Mouse (Mus musculus) heart, embryonic 12.5 days (tissue): Measurements from ENCODE around the gene Fyb. TPM values are rescaled to one million over a fixed set of nuclear protein-coding genes. Genes with fewer than 3 reads are reported as not detected.

Experiments
- ATAC-seq: fragments of 200-750 bp; cut with Nextera tagmentation; 2 replicates; pipeline ENCODE4 v1.8.0; 2017; ENCODE audit warnings: moderate TSS enrichment, moderate library complexity; ENCODE audit not compliant: insufficient number of reproducible peaks, low FRiP score
- H3K27ac ChIP-seq: fragments of 300-500 bp; sonication (generic); 2 replicates; pipeline ENCODE4 v1.5.1; 2016; ENCODE audit warnings: mild to moderate bottlenecking, moderate library complexity; ENCODE audit not compliant: poor library complexity, severe bottlenecking
- H3K27me3 ChIP-seq: fragments of 300-500 bp; sonication (generic); replicated peaks from 2 replicates; pipeline ENCODE4 v1.6.1; 2016; ENCODE audit warnings: mild to moderate bottlenecking, moderate library complexity
- H3K36me3 ChIP-seq: fragments of 300-500 bp; sonication (generic); 2 replicates; pipeline ENCODE4 v1.6.1; 2016; ENCODE audit warnings: mild to moderate bottlenecking, moderate library complexity
- H3K4me1 ChIP-seq: fragments of 300-500 bp; sonication (generic); replicated peaks from 2 replicates; pipeline ENCODE4 v1.6.1; 2016; ENCODE audit warnings: mild to moderate bottlenecking
- H3K4me2 ChIP-seq: fragments of 300-500 bp; sonication (generic); 2 replicates; pipeline ENCODE4 v1.6.1; 2016; ENCODE audit warnings: mild to moderate bottlenecking, moderate library complexity
- H3K4me3 ChIP-seq: fragments of 300-500 bp; sonication (generic); 2 replicates; pipeline ENCODE4 v1.5.1; 2016; ENCODE audit warnings: mild to moderate bottlenecking
- H3K9ac ChIP-seq: fragments of 300-500 bp; sonication (generic); 2 replicates; pipeline ENCODE4 v1.6.1; 2016; ENCODE audit warnings: mild to moderate bottlenecking, moderate library complexity
- H3K9me3 ChIP-seq: fragments of 300-500 bp; sonication (generic); replicated peaks from 2 replicates; pipeline ENCODE4 v1.6.1; 2016; ENCODE audit warnings: mild to moderate bottlenecking, moderate library complexity
- WGBS: fragments of 180-500 bp; shearing (Covaris S2); methylation state at CpG from one replicate; pipeline ENCODE4 v1.1.7; 2016; 5-methylcytosine and 5-hydroxymethylcytosine counted together
- polyA plus RNA-seq: library from polyadenylated mRNA; unstranded; fragments of >200 nt; fragmentation: Nextera tagmentation; extraction: Ambion mirVana; gene quantifications from 2 replicates; pipeline ENCODE4 v1.2.1, GENCODE M21; 2016

Fyb gene
- polyA plus RNA-seq, 1 experiment from 2014 or later: 4.3 TPM

DNA sequence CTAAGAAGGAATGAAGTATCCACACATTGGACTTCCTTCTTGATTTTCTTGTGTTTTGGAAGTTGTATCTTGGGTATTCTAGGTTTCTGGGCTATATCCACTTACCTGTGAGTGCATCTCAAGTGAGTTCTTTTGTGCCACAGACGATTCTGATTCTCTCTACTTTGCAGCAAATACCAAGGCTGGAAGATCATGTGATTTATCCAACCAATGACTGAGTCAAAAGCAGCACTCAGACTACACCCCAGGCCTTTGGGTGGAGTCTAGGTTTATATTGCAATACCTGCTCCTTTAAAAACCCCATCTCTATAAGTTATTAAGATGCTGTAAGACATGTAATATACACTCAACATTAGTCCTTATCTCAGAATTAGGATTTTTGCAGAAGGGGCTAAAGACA, 77.7 kb downstream of the Fyb start:
- Histone ChIP-seq H3K27me3 (no peaks in the 10 kb centered on the region), H3K27ac (no peak overlapping the region), H3K9ac (no peak overlapping the region), H3K36me3 (no peaks in the 10 kb centered on the region), H3K4me3 (no peak overlapping the region), H3K4me1 (no peaks in the 10 kb centered on the region), H3K9me3 (no peaks in the 10 kb centered on the region), H3K4me2 (no peak overlapping the region)
- no peak for ATAC-seq
- WGBS: 58% methylated on average over 1 of the region's 1 CpGs

- no peak overlapping the region for H3K9ac ChIP-seq
- no peak for ATAC-seq
- WGBS: 57% methylated on average over 6 of the region's 6 CpGs
Measured at GRCm38 (mm10) chr15:6601330-6601729, 78.7 kb downstream of the Fyb start.

DNA sequence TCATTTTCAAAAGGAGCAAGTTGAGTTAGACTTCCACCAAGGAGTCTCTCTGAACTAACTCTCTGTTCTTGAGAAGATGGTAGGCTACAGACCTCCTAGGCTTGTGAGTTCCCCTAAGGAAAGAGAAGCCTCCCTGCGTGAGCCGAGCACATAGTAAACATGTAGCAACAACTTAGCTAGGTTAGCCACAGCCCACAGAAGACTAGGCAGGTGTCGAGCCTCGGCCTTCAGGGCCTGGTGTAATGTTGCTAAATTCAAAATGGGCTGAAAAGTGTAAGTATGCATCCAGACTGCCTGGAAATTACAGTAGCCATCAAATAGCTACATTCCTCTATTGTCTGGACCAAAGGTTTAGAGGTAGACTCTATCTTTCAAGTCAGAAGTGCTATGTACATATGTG, 79.3 kb downstream of the Fyb start:
- no peaks in the 10 kb centered on the region for H3K36me3 ChIP-seq
- no peak overlapping the region for H3K4me3 ChIP-seq
- no peak overlapping the region for H3K4me2 ChIP-seq
- no peak for ATAC-seq
- H3K27me3 ChIP-seq: no peaks in the 10 kb centered on the region
- no peak overlapping the region for H3K27ac ChIP-seq
- WGBS: 84% methylated on average over 4 of the region's 4 CpGs
- no peak overlapping the region for H3K9ac ChIP-seq
- no peaks in the 10 kb centered on the region for H3K4me1 ChIP-seq
- H3K9me3 ChIP-seq: no peaks in the 10 kb centered on the region

More at GRCm38 (mm10) chr15:6601330-6601729, 78.7 kb downstream of the Fyb start:
- Histone ChIP-seq H3K4me3 (no peak overlapping the region), H3K36me3 (no peaks in the 10 kb centered on the region), H3K27ac (no peak overlapping the region), H3K27me3 (no peaks in the 10 kb centered on the region), H3K9me3 (no peaks in the 10 kb centered on the region), H3K4me1 (no peaks in the 10 kb centered on the region), H3K4me2 (no peak overlapping the region)

GRCm38 (mm10) chr15:6610703-6611102, 88.0 kb downstream of the Fyb start:
- Histone ChIP-seq H3K4me3 (no peak overlapping the region), H3K9me3 (no peaks in the 10 kb centered on the region), H3K27ac (no peak overlapping the region), H3K9ac (no peak overlapping the region), H3K4me1 (no peaks in the 10 kb centered on the region), H3K4me2 (no peak overlapping the region), H3K36me3 (no peaks in the 10 kb centered on the region), H3K27me3 (no peaks in the 10 kb centered on the region)
- 72% methylated on average over 5 of the region's 5 CpGs for WGBS
- ATAC-seq: no peak

DNA sequence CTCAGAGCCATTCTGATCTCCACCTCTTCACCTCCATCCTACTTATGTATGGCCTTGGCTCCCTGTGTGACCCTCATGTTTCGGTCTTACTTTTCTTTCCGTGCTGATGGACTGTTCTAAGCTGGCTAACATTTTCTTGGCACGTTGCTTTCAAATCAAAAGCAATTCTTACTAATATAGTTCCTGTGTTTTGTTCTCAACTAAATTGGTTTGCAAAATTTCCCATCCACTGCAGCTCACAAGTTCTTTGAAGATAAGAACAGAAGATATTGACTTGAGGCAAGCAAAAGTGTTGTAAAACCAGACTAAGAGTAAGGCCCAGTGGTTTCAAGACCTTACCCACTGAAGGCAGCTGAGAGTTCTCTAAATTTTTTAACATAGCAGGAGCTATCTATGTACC, 90.2 kb downstream of the Fyb start:
- 81% methylated on average over 3 of the region's 3 CpGs for WGBS
- no peak overlapping the region for H3K4me3 ChIP-seq
- H3K36me3 ChIP-seq: no peaks in the 10 kb centered on the region
- H3K9me3 ChIP-seq: no peaks in the 10 kb centered on the region
- no peak overlapping the region for H3K9ac ChIP-seq
- H3K4me2 ChIP-seq: no peak overlapping the region
- H3K27ac ChIP-seq: no peak overlapping the region
- ATAC-seq: no peak
- H3K27me3 ChIP-seq: no peaks in the 10 kb centered on the region
- H3K4me1 ChIP-seq: no peaks in the 10 kb centered on the region

DNA sequence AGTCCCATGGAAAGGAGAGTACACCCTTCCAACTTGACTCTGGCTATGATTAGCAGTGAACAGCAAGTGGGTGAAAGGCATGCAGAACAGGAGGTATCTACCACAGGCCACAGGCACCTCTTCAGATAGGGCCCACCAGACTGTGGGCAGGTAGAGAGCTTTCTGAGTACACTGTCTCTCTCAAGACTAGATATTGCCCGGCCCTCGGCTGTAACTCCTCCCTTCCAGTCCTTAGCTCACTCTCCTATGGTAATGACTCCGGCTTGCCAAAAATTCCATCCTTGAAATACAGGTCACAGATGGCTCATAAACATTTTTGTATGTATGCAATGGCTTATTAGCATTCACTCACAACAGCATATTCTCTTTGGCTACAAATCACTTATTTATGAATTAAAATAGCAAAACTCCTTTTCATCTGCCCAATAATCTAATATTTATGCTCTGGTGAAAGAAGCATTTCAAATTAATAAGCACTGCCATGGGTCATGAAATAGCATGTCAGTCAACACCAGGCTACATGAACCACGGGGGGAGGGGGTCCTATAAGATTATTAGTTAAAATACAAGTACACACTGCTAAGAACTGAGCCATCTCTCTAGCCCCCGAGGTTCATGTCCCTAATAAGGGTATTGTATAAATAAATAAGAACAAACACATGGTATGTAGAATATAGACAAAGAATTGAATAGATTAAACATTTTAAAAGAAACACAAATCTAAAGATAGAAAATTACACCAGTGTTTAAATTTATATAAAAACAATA, 93.9 kb downstream of the Fyb start:
- Histone ChIP-seq H3K36me3 (no peaks in the 10 kb centered on the region), H3K4me1 (no peaks in the 10 kb centered on the region), H3K4me3 (no peak overlapping the region), H3K27me3 (no peaks in the 10 kb centered on the region), H3K9me3 (no peaks in the 10 kb centered on the region), H3K9ac (no peak overlapping the region), H3K4me2 (no peak overlapping the region), H3K27ac (no peak overlapping the region)
- no peak for ATAC-seq
- 67% methylated on average over 5 of the region's 5 CpGs for WGBS

- Histone ChIP-seq H3K27ac (no peak overlapping the region), H3K4me3 (no peak overlapping the region), H3K27me3 (no peaks in the 10 kb centered on the region), H3K4me2 (no peak overlapping the region), H3K36me3 (no peaks in the 10 kb centered on the region), H3K9ac (no peak overlapping the region), H3K9me3 (no peaks in the 10 kb centered on the region), H3K4me1 (peaks cover 4% of the 10 kb centered on the region; the same call in 1 of the 2 replicates)
- 83% methylated on average over 12 of the region's 12 CpGs for WGBS
- no peak for ATAC-seq
Measured at GRCm38 (mm10) chr15:6619558-6620316, 97.1 kb downstream of the Fyb start.

DNA sequence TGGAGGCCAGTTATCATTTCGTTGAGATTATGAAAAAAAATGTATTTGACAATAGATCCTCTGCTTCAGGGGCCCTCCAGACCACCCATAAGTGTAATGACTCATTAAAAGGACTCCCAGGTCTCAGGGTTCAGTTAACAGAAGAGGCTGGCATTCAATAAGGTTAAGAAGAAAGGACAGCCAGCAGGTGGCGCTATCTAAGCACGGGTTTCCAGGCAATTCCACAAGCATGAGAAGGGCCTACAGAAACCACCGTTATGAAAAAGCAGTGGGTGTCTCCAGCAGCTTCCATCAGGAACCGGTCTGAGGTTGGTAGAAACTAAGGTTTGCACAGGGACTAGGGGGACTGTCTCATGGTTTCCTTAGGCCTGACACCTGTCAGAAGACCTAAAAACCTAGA, 99.9 kb downstream of the Fyb start:
- Histone ChIP-seq H3K4me2 (no peak overlapping the region), H3K27me3 (no peaks in the 10 kb centered on the region), H3K9ac (no peak overlapping the region), H3K9me3 (no peaks in the 10 kb centered on the region), H3K27ac (no peak overlapping the region), H3K36me3 (no peaks in the 10 kb centered on the region), H3K4me1 (peaks cover 9% of the 10 kb centered on the region), H3K4me3 (no peak overlapping the region)
- no peak for ATAC-seq
- 3% methylated on average over 5 of the region's 5 CpGs for WGBS

DNA sequence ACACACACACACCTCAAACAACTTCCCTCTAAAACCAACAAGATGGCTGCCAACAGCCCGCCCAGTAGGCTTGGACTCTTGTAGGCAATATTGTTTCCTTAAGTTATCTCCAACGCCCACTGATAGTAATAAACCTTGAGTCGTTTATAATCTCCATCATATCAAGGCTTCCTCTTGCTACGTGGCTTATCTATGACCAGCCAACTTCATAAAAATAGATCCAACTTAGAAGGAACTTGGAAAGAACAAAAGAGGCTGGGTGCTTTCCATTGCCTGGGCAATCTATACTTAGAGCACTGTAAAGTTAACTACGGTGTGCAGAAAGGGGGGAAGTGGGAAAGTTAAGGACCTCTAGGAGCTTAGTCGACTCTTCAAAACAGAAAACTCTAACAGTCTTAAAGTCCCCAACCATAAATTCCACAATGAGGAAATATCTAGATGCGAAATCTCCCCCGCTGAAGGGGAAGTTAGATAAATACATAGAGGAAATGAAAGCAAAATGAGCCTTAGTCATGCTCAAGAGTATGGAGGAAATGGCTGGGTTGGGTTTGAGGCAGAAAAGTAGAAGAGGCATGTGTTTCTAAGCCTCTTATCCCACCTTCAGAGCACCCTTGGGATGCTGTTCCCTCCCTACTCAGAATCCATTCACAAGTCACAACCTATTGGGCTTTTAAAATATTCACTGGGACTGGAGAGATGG, 101.0 kb downstream of the Fyb start:
- Histone ChIP-seq H3K27ac (no peak overlapping the region), H3K27me3 (no peaks in the 10 kb centered on the region)
- ATAC-seq: no peak

GRCm38 (mm10) chr15:6624365-6625182, 101.9 kb downstream of the Fyb start:
- no peaks in the 10 kb centered on the region for H3K9me3 ChIP-seq
- H3K4me3 ChIP-seq: peak overlapping the region; percentile 34
- H3K4me1 ChIP-seq: peaks cover 9% of the 10 kb centered on the region
- no peaks in the 10 kb centered on the region for H3K36me3 ChIP-seq
- peak overlapping the region; percentile 51; the same call in 1 of the 2 replicates for H3K9ac ChIP-seq
- WGBS: 19% methylated on average over 18 of the region's 18 CpGs
- peak overlapping the region; percentile 67 for H3K4me2 ChIP-seq
- no peak for ATAC-seq
- H3K27me3 ChIP-seq: no peaks in the 10 kb centered on the region
- H3K27ac ChIP-seq: no peak overlapping the region

More for the DNA sequence above, 101.0 kb downstream of the Fyb start:
- Histone ChIP-seq H3K4me2 (no peak overlapping the region), H3K9me3 (no peaks in the 10 kb centered on the region), H3K4me3 (no peak overlapping the region), H3K36me3 (no peaks in the 10 kb centered on the region), H3K9ac (no peak overlapping the region), H3K4me1 (peaks cover 9% of the 10 kb centered on the region)
- 60% methylated on average over 8 of the region's 8 CpGs for WGBS
